Mouse (Mus musculus) splenic B cell, adult 2 months (primary cell): ENCODE results near the gene Smyd2.

Experiments
- DNase-seq: peaks from one replicate; pipeline ENCODE4 v3.0.0-alpha.2; 2011; ENCODE audit warnings: low read depth, low spot score
- H3K27me3 ChIP-seq: 2 replicates; pipeline ENCODE4 v1.6.1; 2012; ENCODE audit warnings: mild to moderate bottlenecking, low read length, moderate library complexity, mixed read lengths; ENCODE audit not compliant: control insufficient read depth, poor library complexity, insufficient read depth, severe bottlenecking
- H3K36me3 ChIP-seq: 2 replicates; pipeline ENCODE4 v1.6.1; 2012; ENCODE audit warnings: mild to moderate bottlenecking, low read length, moderate library complexity, mixed read lengths; ENCODE audit not compliant: control insufficient read depth, poor library complexity, insufficient read depth, severe bottlenecking

Gene Smyd2

GRCm38 (mm10) chr1:189926279-189926678, 4.1 kb upstream of the Smyd2 start:
- no peak for DNase-seq
- no peaks in the 10 kb centered on the region for H3K36me3 ChIP-seq

GRCm38 (mm10) chr1:189923871-189924568, 1.9 kb upstream of the Smyd2 start:
- no peak for DNase-seq

More at GRCm38 (mm10) chr1:189926279-189926678, 4.1 kb upstream of the Smyd2 start:
- H3K27me3 ChIP-seq = no peaks in the 10 kb centered on the region

GRCm38 (mm10) chr1:189923157-189923556, 994 bp upstream of the Smyd2 start:
- Histone ChIP-seq H3K36me3 (no peaks in the 10 kb centered on the region), H3K27me3 (no peaks in the 10 kb centered on the region)

More at GRCm38 (mm10) chr1:189923871-189924568, 1.9 kb upstream of the Smyd2 start:
- H3K36me3 ChIP-seq = no peaks in the 10 kb centered on the region
- H3K27me3 ChIP-seq = no peaks in the 10 kb centered on the region

GRCm38 (mm10) chr1:189922721-189923120, 558 bp upstream of the Smyd2 start:
- no peaks in the 10 kb centered on the region for H3K27me3 ChIP-seq
- DNase-seq = no peak
- H3K36me3 ChIP-seq = no peaks in the 10 kb centered on the region

More at GRCm38 (mm10) chr1:189923157-189923556, 994 bp upstream of the Smyd2 start:
- DNase-seq = no peak

GRCm38 (mm10) chr1:189921568-189921817, 670 bp downstream of the Smyd2 start:
- Histone ChIP-seq H3K36me3 (no peaks in the 10 kb centered on the region), H3K27me3 (no peaks in the 10 kb centered on the region)
- DNase-seq = no peak

GRCm38 (mm10) chr1:189920701-189921567, 1.2 kb downstream of the Smyd2 start:
- Histone ChIP-seq H3K27me3 (no peaks in the 10 kb centered on the region), H3K36me3 (no peaks in the 10 kb centered on the region)
- no peak for DNase-seq

- H3K36me3 ChIP-seq = no peaks in the 10 kb centered on the region
- no peaks in the 10 kb centered on the region for H3K27me3 ChIP-seq
- no peak for DNase-seq
These were observed 2.4 kb downstream of the Smyd2 start for GRCm38 (mm10) chr1:189919756-189920155.

- no peaks in the 10 kb centered on the region for H3K27me3 ChIP-seq
- H3K36me3 ChIP-seq = no peaks in the 10 kb centered on the region
- DNase-seq = no peak
These were observed 5.0 kb downstream of the Smyd2 start for GRCm38 (mm10) chr1:189917126-189917500.

GRCm38 (mm10) chr1:189916422-189917125, 5.6 kb downstream of the Smyd2 start:
- no peaks in the 10 kb centered on the region for H3K36me3 ChIP-seq
- no peaks in the 10 kb centered on the region for H3K27me3 ChIP-seq
- no peak for DNase-seq

- no peaks in the 10 kb centered on the region for H3K27me3 ChIP-seq
- H3K36me3 ChIP-seq = no peaks in the 10 kb centered on the region
- DNase-seq = no peak
These were observed 8.9 kb downstream of the Smyd2 start for GRCm38 (mm10) chr1:189913093-189913760.

GRCm38 (mm10) chr1:189910685-189911345, 11.3 kb downstream of the Smyd2 start:
- no peak for DNase-seq
- H3K27me3 ChIP-seq = no peaks in the 10 kb centered on the region
- H3K36me3 ChIP-seq = no peaks in the 10 kb centered on the region

GRCm38 (mm10) chr1:189903169-189903568, 19.0 kb downstream of the Smyd2 start:
- Histone ChIP-seq H3K36me3 (no peaks in the 10 kb centered on the region), H3K27me3 (no peaks in the 10 kb centered on the region)
- DNase-seq = no peak

GRCm38 (mm10) chr1:189902413-189902812, 19.8 kb downstream of the Smyd2 start:
- no peak for DNase-seq
- no peaks in the 10 kb centered on the region for H3K36me3 ChIP-seq
- no peaks in the 10 kb centered on the region for H3K27me3 ChIP-seq

GRCm38 (mm10) chr1:189899526-189899925, 22.6 kb downstream of the Smyd2 start:
- Histone ChIP-seq H3K27me3 (no peaks in the 10 kb centered on the region), H3K36me3 (no peaks in the 10 kb centered on the region)
- no peak for DNase-seq
